Mouse (Mus musculus): ENCODE measurements around the gene Fen1. TPM values are rescaled to one million over a fixed set of nuclear protein-coding genes. Genes with fewer than 3 reads are reported as not detected.

The Fen1 gene
- polyA plus RNA-seq, 1 experiment, result 4.8 TPM

DNA sequence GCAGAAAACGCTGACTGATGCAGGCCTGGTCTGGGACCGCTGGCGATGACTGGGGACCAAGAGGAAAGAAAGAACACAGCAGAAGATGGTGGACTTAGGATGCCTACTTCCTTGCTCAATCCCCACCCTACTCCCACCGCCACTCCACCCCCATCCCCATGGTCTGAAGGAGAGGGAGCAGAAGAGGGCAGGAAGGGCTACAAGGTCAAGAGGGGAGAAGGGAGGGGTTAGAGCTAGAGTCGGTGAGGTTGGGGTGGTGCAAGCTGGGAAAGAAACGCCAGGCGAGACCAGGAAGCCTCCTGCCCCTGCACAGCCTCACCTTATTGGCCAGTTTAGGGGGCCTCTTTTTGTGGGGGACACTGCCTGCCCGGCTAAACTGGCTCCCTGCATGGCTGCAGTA lies 12.1 kb upstream of the Fen1 start:
- no peaks in the 10 kb centered on the region for H3K27me3 ChIP-seq (replicated peaks; ENCODE audit: control insufficient read depth, insufficient read depth, low read length)
- H3K27ac ChIP-seq (ENCODE audit: insufficient read depth, low read depth, low read length), result no peak overlapping the region
- DNase-seq, result no peak
- no peaks in the 10 kb centered on the region for H3K36me3 ChIP-seq (ENCODE audit: control insufficient read depth, insufficient read depth, low read length)
- no peak overlapping the region for H3K4me3 ChIP-seq (ENCODE audit: insufficient read depth, low read depth, low read length)
- no peak for TF ChIP-seq CTCF (conservative IDR thresholded peaks at IDR 0.05; ENCODE audit: insufficient read depth, insufficient read length, low read depth, low read length)
- TF ChIP-seq POLR2A (IDR thresholded peaks at IDR 0.05; ENCODE audit: low read depth, low read length), result no peak
- no peaks in the 10 kb centered on the region for H3K4me1 ChIP-seq (ENCODE audit: control insufficient read depth, insufficient read depth, low read length)
- WGBS, result 62% methylated on average over 8 of the region's 8 CpGs

DNA sequence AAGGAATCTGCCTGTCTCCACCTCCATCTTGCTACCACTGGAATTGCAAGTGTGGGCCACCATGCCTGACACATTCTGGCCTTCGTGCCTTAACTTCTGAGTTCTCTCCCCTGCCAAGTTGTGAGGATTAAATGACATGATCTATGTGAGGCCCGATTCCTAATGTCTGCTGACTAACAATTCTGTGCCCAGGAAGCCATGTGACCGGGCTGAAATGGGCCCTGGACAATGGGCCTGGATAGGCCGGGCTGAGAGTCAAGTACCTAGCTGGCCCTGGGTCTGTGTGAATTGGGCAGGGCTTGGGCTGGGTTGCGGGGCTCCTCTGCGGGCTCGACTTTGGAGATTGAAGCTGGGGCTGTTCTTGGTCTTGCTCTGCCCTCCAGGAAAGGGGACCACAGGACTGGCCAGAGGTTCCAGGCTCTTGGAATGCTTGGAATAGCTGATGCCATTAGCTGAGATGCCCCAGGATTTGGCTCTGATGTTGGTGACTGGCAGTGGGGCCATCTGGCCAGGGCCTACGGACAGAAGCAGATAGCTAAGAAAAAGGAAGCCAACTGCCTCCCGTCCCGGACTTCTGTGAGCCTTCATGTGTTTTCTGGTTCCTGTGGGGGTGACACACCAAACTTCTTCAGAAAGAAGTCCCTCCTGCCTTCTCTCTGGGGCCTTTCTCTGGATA lies 10.0 kb upstream of the Fen1 start:
- Histone ChIP-seq H3K4me1 (ENCODE audit: control insufficient read depth, insufficient read depth, low read length) (no peaks in the 10 kb centered on the region), H3K27ac (ENCODE audit: insufficient read depth, low read depth, low read length) (no peak overlapping the region), H3K27me3 (replicated peaks; ENCODE audit: control insufficient read depth, insufficient read depth, low read length) (no peaks in the 10 kb centered on the region), H3K4me3 (ENCODE audit: insufficient read depth, low read depth, low read length) (no peak overlapping the region), H3K36me3 (ENCODE audit: control insufficient read depth, insufficient read depth, low read length) (no peaks in the 10 kb centered on the region)
- DNase-seq, result no peak
- 81% methylated on average over 10 of the region's 10 CpGs for WGBS
- TF ChIP-seq POLR2A (IDR thresholded peaks at IDR 0.05; ENCODE audit: low read depth, low read length), result no peak
- no peak for TF ChIP-seq CTCF (conservative IDR thresholded peaks at IDR 0.05; ENCODE audit: insufficient read depth, insufficient read length, low read depth, low read length)

DNA sequence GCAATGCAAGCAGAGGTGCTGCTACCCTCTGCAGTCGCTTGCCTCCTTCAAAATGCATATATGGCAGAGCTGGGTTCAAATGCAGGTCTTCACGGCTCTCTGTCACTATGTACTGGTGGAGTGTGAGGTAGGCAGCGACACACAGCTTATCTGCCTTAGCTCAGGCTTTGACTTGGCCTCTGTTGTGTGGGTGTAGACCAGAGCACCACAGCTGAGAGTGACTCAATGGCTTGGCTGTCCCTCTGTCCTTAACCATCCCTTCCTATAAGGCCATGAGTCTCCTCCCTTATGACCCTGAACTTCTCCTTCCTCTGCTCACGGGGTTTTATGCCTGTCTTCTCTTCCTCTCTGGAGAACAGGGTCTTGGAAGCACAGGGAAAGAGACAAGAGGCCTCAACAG lies 6.9 kb upstream of the Fen1 start:
- no peaks in the 10 kb centered on the region for H3K36me3 ChIP-seq (ENCODE audit: control insufficient read depth, insufficient read depth, low read length)
- no peak overlapping the region for H3K27ac ChIP-seq (ENCODE audit: insufficient read depth, low read depth, low read length)
- DNase-seq, result no peak
- no peak for TF ChIP-seq POLR2A (IDR thresholded peaks at IDR 0.05; ENCODE audit: low read depth, low read length)
- TF ChIP-seq CTCF (conservative IDR thresholded peaks at IDR 0.05; ENCODE audit: insufficient read depth, insufficient read length, low read depth, low read length), result no peak
- no peak overlapping the region for H3K4me3 ChIP-seq (ENCODE audit: insufficient read depth, low read depth, low read length)
- 79% methylated on average over 4 of the region's 4 CpGs for WGBS
- H3K27me3 ChIP-seq (replicated peaks; ENCODE audit: control insufficient read depth, insufficient read depth, low read length), result no peaks in the 10 kb centered on the region
- H3K4me1 ChIP-seq (ENCODE audit: control insufficient read depth, insufficient read depth, low read length), result no peaks in the 10 kb centered on the region

DNA sequence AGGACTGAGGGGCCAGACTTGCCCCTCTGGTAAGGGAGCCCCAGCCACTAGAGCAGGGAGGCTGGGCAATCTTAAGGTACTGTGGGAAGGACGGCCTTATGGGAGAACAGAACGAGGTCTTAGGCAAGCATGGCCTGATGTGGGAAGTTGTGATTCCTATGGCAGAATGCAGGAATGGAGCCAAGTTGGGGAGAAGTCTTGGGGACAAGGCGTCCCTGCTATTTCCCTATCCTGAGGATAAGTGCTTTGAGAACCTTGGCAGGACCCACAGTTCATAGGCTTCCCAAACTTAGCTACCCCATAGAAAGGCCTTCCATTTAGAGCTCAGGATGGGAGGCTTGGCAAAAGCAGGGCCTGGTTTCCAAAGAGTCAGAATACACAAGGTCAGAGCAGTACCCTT lies 4.9 kb upstream of the Fen1 start:
- peaks cover 2% of the 10 kb centered on the region; the same call in 1 of the 2 replicates for H3K4me1 ChIP-seq (ENCODE audit: control insufficient read depth, insufficient read depth, low read length)
- no peaks in the 10 kb centered on the region for H3K27me3 ChIP-seq (replicated peaks; ENCODE audit: control insufficient read depth, insufficient read depth, low read length)
- no peak for DNase-seq
- no peak overlapping the region for H3K27ac ChIP-seq (ENCODE audit: insufficient read depth, low read depth, low read length)
- WGBS, result 88% methylated on average over 3 of the region's 3 CpGs
- no peaks in the 10 kb centered on the region for H3K36me3 ChIP-seq (ENCODE audit: control insufficient read depth, insufficient read depth, low read length)
- TF ChIP-seq CTCF (conservative IDR thresholded peaks at IDR 0.05; ENCODE audit: insufficient read depth, insufficient read length, low read depth, low read length) (no peak), POLR2A (IDR thresholded peaks at IDR 0.05; ENCODE audit: low read depth, low read length) (no peak)
- no peak overlapping the region for H3K4me3 ChIP-seq (ENCODE audit: insufficient read depth, low read depth, low read length)

DNA sequence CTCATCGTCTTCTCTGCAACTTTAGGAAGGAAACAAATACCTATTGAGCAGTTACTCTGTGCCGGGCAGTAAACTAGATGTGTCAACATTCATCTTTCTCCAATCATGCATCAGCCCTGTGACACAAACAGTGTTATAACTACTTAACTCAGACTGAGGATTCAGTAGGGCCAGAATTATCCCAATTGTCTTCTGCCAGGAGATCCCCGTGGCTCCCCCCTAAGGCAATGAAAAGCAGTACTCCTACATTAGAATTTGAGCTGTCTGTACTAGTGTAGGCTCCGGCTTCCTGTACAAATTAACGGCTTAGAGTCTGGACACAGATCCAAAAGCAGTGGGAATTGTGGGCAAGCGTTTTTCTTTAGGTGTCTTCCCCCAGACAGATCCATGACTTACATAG lies 1.1 kb upstream of the Fen1 start:
- TF ChIP-seq CTCF (conservative IDR thresholded peaks at IDR 0.05; ENCODE audit: insufficient read depth, insufficient read length, low read depth, low read length) (no peak), POLR2A (IDR thresholded peaks at IDR 0.05; ENCODE audit: low read depth, low read length) (no peak)
- no peak for DNase-seq
- Histone ChIP-seq H3K36me3 (ENCODE audit: control insufficient read depth, insufficient read depth, low read length) (no peaks in the 10 kb centered on the region), H3K27ac (ENCODE audit: insufficient read depth, low read depth, low read length) (no peak overlapping the region), H3K4me1 (ENCODE audit: control insufficient read depth, insufficient read depth, low read length) (peaks cover 2% of the 10 kb centered on the region; the same call in 1 of the 2 replicates), H3K4me3 (ENCODE audit: insufficient read depth, low read depth, low read length) (no peak overlapping the region), H3K27me3 (replicated peaks; ENCODE audit: control insufficient read depth, insufficient read depth, low read length) (no peaks in the 10 kb centered on the region)
- WGBS, result 58% methylated on average over 6 of the region's 6 CpGs

DNA sequence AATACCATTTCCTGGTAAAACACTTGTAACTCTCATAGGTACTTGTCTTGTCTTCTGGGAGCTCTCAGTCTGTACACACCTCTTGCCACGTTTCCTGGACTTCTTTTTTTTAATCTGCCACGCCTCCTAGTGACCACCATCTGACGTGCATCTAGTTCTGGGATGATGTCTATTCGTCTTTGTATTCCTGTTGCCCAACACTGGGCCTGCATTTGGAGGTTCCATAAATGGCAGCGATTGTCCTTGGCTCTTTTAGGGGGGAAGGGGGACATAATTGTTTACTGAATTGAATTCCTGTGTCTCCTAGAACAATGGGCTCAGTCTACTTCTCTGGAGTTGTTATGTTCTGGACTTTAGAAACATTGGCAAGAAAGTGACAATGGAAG lies 640 bp upstream of the Fen1 start:
- Histone ChIP-seq H3K36me3 (ENCODE audit: control insufficient read depth, insufficient read depth, low read length) (no peaks in the 10 kb centered on the region), H3K4me3 (ENCODE audit: insufficient read depth, low read depth, low read length) (peak overlapping the region; percentile 41), H3K27ac (ENCODE audit: insufficient read depth, low read depth, low read length) (no peak overlapping the region), H3K27me3 (replicated peaks; ENCODE audit: control insufficient read depth, insufficient read depth, low read length) (no peaks in the 10 kb centered on the region), H3K4me1 (ENCODE audit: control insufficient read depth, insufficient read depth, low read length) (peaks cover 2% of the 10 kb centered on the region; the same call in 1 of the 2 replicates)
- peak; percentile 65 for DNase-seq
- TF ChIP-seq CTCF (conservative IDR thresholded peaks at IDR 0.05; ENCODE audit: insufficient read depth, insufficient read length, low read depth, low read length) (peak; percentile 33), POLR2A (IDR thresholded peaks at IDR 0.05; ENCODE audit: low read depth, low read length) (no peak)
- under 1% methylated on average over 5 of the region's 5 CpGs for WGBS

DNA sequence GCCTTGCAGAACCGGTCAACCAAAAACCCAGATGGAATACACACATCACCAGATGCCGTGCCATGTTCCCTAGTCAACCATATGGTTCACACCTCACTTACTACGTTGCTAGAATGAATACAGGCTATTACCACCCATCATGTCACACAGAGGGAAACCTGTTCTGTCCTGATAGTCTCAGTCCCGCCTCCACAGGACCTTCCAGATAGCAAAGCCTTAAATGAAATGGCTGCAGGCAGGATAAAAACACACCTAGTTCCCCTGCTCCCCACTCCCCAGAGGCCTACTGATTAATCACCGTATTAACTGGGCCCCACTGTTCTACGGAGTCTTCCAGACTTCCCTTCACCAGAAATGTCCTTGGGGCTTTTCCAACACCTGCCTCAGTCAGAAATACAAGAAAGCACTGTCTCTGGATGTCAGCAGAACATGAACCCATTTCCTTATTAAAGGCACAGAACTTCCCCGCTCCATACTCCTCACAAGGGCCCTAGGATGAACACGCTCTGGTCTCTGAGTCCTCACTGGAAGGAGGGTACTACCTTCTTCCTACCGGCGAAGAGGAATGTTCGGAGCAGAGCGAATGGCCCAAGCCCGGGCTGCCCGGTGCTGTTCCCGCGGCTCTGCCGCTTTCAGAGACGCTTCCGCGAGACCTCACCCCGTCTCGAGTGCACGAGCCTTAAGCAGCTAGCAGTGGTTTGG lies 672 bp downstream of the Fen1 start:
- WGBS, result 1% methylated on average over 23 of the region's 23 CpGs
- Histone ChIP-seq H3K4me3 (ENCODE audit: insufficient read depth, low read depth, low read length) (peak overlapping the region; percentile 88), H3K4me1 (ENCODE audit: control insufficient read depth, insufficient read depth, low read length) (peaks cover 2% of the 10 kb centered on the region; the same call in 1 of the 2 replicates), H3K27me3 (replicated peaks; ENCODE audit: control insufficient read depth, insufficient read depth, low read length) (no peaks in the 10 kb centered on the region), H3K36me3 (ENCODE audit: control insufficient read depth, insufficient read depth, low read length) (no peaks in the 10 kb centered on the region), H3K27ac (ENCODE audit: insufficient read depth, low read depth, low read length) (no peak overlapping the region)
- DNase-seq, result no peak
- no peak for TF ChIP-seq CTCF (conservative IDR thresholded peaks at IDR 0.05; ENCODE audit: insufficient read depth, insufficient read length, low read depth, low read length)
- no peak for TF ChIP-seq POLR2A (IDR thresholded peaks at IDR 0.05; ENCODE audit: low read depth, low read length)
